Mouse (Mus musculus) embryonic fibroblast, embryonic 13.5 days (primary cell): ENCODE data around the gene Gm49336.

ENCODE experiments used
- CTCF ChIP-seq: IDR thresholded peaks from 2 replicates; pipeline ENCODE4 v1.5.1; 2011; ENCODE audit warnings: mild to moderate bottlenecking, control low read depth, low read length, moderate library complexity, borderline replicate concordance; ENCODE audit not compliant: insufficient read depth
- POLR2A ChIP-seq: IDR thresholded peaks from 2 replicates; pipeline ENCODE4 v1.6.1; 2011; ENCODE audit warnings: low read depth, mild to moderate bottlenecking, control low read depth, low read length, moderate library complexity

DNA sequence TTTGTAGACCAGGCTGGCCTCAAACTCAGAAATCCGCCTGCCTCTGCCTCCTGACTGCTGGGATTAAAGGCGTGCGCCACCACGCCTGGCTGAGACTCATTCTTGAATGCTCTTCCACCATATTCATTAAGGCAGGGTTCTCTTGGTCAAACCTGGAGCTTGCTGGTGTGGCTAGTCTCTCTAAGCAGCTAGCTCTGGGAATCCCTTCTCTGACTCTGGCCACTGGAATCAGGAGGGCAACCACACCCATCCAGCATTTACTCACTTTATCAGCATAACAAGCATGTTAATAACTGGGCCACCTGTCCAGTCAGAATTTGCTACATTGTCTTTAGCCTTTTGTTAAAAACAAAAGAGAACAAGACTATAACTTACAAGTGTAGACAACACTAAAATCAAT is 33.7 kb downstream of the Gm49336 start:
- TF ChIP-seq CTCF = no peak
- TF ChIP-seq POLR2A = no peak
